Mouse (Mus musculus) liver, adult 2 months (tissue): ENCODE data around the gene Exoc3l2.

Experiments
- CTCF ChIP-seq: fragments of 200-500 bp; IDR thresholded peaks from 2 replicates; pipeline ENCODE4 v1.5.1; 2011; ENCODE audit warnings: low read depth, low read length, control low read depth
- POLR2A ChIP-seq: fragments of 200-500 bp; IDR thresholded peaks from 2 replicates; pipeline ENCODE4 v1.6.1; 2011; ENCODE audit warnings: low read length, control low read depth; ENCODE audit not compliant: insufficient read depth; ENCODE audit errors: extremely low read depth

- no peak for TF ChIP-seq CTCF
- no peak for TF ChIP-seq POLR2A
These were observed 61.4 kb downstream of the Exoc3l2 start for GRCm38 (mm10) chr7:19524420-19525104.
